Mouse (Mus musculus) cerebral cortex, adult 2 months (tissue): ENCODE data around the gene Cd244a.

ENCODE experiments used
- WGBS: fragments of 180-500 bp; shearing (Covaris S2); methylation state at CpG from one replicate; pipeline ENCODE4 v1.1.7; 2018; 5-methylcytosine and 5-hydroxymethylcytosine counted together

Cd244a gene

GRCm38 (mm10) chr1:171584584-171584983 is 25.6 kb downstream of the Cd244a start:
- 87% methylated on average over 2 of the region's 2 CpGs for WGBS

GRCm38 (mm10) chr1:171604686-171605085 is 45.7 kb downstream of the Cd244a start:
- 88% methylated on average over 3 of the region's 3 CpGs for WGBS

- 76% methylated on average over 3 of the region's 3 CpGs for WGBS
Measured at GRCm38 (mm10) chr1:171606656-171607055, 47.7 kb downstream of the Cd244a start.

GRCm38 (mm10) chr1:171607176-171607575 is 48.2 kb downstream of the Cd244a start, which contains the start of gene Ly9:
Ly9 (minus strand) TSS chr1:171607410.
- 81% methylated on average over 9 of the region's 9 CpGs for WGBS

GRCm38 (mm10) chr1:171610026-171610425 is 51.0 kb downstream of the Cd244a start:
- WGBS, result 98% methylated on average over 2 of the region's 2 CpGs

- WGBS, result 35% methylated on average over 1 of the region's 1 CpGs
Measured at GRCm38 (mm10) chr1:171610781-171611180, 51.8 kb downstream of the Cd244a start.

- WGBS, result 39% methylated on average over 2 of the region's 2 CpGs
Measured at GRCm38 (mm10) chr1:171613962-171614361, 55.0 kb downstream of the Cd244a start.

GRCm38 (mm10) chr1:171616881-171617515 is 58.0 kb downstream of the Cd244a start:
- WGBS, result 66% methylated on average over 11 of the region's 11 CpGs

GRCm38 (mm10) chr1:171619001-171619400 is 60.0 kb downstream of the Cd244a start:
- WGBS, result 52% methylated on average over 8 of the region's 8 CpGs

GRCm38 (mm10) chr1:171619645-171620044 is 60.7 kb downstream of the Cd244a start:
- WGBS, result 67% methylated on average over 3 of the region's 3 CpGs

GRCm38 (mm10) chr1:171620091-171620490 is 61.1 kb downstream of the Cd244a start:
- 92% methylated on average over 6 of the region's 6 CpGs for WGBS

- WGBS, result 51% methylated on average over 3 of the region's 3 CpGs
Measured at GRCm38 (mm10) chr1:171627801-171628200, 68.8 kb downstream of the Cd244a start.

GRCm38 (mm10) chr1:171629168-171629567 is 70.2 kb downstream of the Cd244a start:
- 81% methylated on average over 6 of the region's 6 CpGs for WGBS

GRCm38 (mm10) chr1:171630041-171630440 is 71.0 kb downstream of the Cd244a start:
- 80% methylated on average over 7 of the region's 7 CpGs for WGBS

GRCm38 (mm10) chr1:171630912-171631311 is 71.9 kb downstream of the Cd244a start:
- WGBS, result 33% methylated on average over 4 of the region's 4 CpGs

GRCm38 (mm10) chr1:171631447-171631846 is 72.5 kb downstream of the Cd244a start:
- WGBS, result 33% methylated on average over 2 of the region's 2 CpGs

GRCm38 (mm10) chr1:171635696-171636095 is 76.7 kb downstream of the Cd244a start:
- 80% methylated on average over 6 of the region's 6 CpGs for WGBS

- WGBS, result 78% methylated on average over 8 of the region's 8 CpGs
Measured at GRCm38 (mm10) chr1:171637101-171637500, 78.1 kb downstream of the Cd244a start.

GRCm38 (mm10) chr1:171638686-171639085 is 79.7 kb downstream of the Cd244a start:
- WGBS, result 46% methylated on average over 2 of the region's 2 CpGs

GRCm38 (mm10) chr1:171640796-171641195 is 81.8 kb downstream of the Cd244a start:
- WGBS, result 92% methylated on average over 6 of the region's 6 CpGs

- WGBS, result 79% methylated on average over 7 of the region's 7 CpGs
Measured at GRCm38 (mm10) chr1:171643612-171644011, 84.6 kb downstream of the Cd244a start.

- WGBS, result 77% methylated on average over 5 of the region's 5 CpGs
Measured at GRCm38 (mm10) chr1:171646429-171646940, 87.5 kb downstream of the Cd244a start.

GRCm38 (mm10) chr1:171647716-171648115 is 88.7 kb downstream of the Cd244a start:
- 83% methylated on average over 5 of the region's 5 CpGs for WGBS

GRCm38 (mm10) chr1:171648840-171649239 is 89.8 kb downstream of the Cd244a start:
- whole genome bisulfite sequencing, result 67% methylated on average over 8 of the region's 8 CpGs
